Mouse (Mus musculus) hindbrain, embryonic 15.5 days (tissue): ENCODE data around the gene Micu2. TPM values are rescaled to one million over a fixed set of nuclear protein-coding genes. Genes with fewer than 3 reads are reported as not detected.

Experiments
- ATAC-seq: fragments of 200-750 bp; cut with Nextera tagmentation; 2 replicates; pipeline ENCODE4 v1.8.0; 2017; ENCODE audit warnings: low read depth, moderate number of reproducible peaks, moderate TSS enrichment; ENCODE audit not compliant: low FRiP score
- H3K27ac ChIP-seq: fragments of 300-500 bp; sonication (generic); replicated peaks from 2 replicates; pipeline ENCODE4 v1.5.1; 2015; ENCODE audit warnings: mild to moderate bottlenecking, inconsistent platforms
- H3K27me3 ChIP-seq: fragments of 300-500 bp; sonication (generic); 2 replicates; pipeline ENCODE4 v1.6.1; 2015; ENCODE audit warnings: control low read depth, inconsistent platforms
- H3K36me3 ChIP-seq: fragments of 300-500 bp; sonication (generic); 2 replicates; pipeline ENCODE4 v1.6.1; 2015; ENCODE audit warnings: control low read depth, inconsistent platforms
- H3K4me1 ChIP-seq: fragments of 300-500 bp; sonication (generic); replicated peaks from 2 replicates; pipeline ENCODE4 v1.6.1; 2015; ENCODE audit warnings: control low read depth, inconsistent platforms
- H3K4me2 ChIP-seq: fragments of 300-500 bp; sonication (generic); 2 replicates; pipeline ENCODE4 v1.6.1; 2015; ENCODE audit warnings: moderate library complexity, mild to moderate bottlenecking, inconsistent platforms
- H3K4me3 ChIP-seq: fragments of 300-500 bp; sonication (generic); 2 replicates; pipeline ENCODE4 v1.5.1; 2015; ENCODE audit warnings: mild to moderate bottlenecking, inconsistent platforms
- H3K9ac ChIP-seq: fragments of 300-500 bp; sonication (generic); 2 replicates; pipeline ENCODE4 v1.6.1; 2015; ENCODE audit warnings: inconsistent platforms
- H3K9me3 ChIP-seq: fragments of 300-500 bp; sonication (generic); 2 replicates; pipeline ENCODE4 v1.6.1; 2016; ENCODE audit warnings: control low read depth, inconsistent platforms
- WGBS: fragments of 180-500 bp; shearing (Covaris S2); methylation state at CpG from one replicate; pipeline ENCODE4 v1.1.7; 2015; 5-methylcytosine and 5-hydroxymethylcytosine counted together
- polyA plus RNA-seq: library from polyadenylated mRNA; unstranded; fragments of >200 nt; fragmentation: Nextera tagmentation; extraction: Ambion mirVana; gene quantifications from 2 replicates; pipeline ENCODE4 v1.2.1, GENCODE M21; 2015

The Micu2 gene
- polyA plus RNA-seq, 1 experiment from 2014 or later, result 70.5 TPM

DNA sequence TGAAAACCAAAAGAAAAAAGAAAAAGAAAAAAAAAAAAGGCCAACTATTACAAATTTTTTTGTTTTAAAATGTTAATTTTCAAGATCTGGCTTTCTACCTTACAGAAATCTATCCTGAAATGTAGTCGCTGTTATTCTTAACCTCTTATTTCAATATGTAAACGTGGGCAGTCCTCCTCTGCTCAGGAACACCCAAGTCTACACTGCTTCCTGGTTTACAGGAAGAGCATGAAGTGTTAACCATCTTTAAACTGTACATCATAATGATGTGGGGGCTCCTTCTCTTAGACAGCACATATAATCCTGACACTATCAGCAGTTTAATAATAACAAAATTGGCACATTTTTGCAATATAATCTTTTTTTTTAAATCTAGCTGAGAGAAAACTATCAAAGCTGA lies 113.0 kb downstream of the Micu2 start:
- WGBS, result 94% methylated on average over 2 of the region's 2 CpGs
- Histone ChIP-seq H3K9me3 (no peaks in the 10 kb centered on the region), H3K27me3 (no peaks in the 10 kb centered on the region), H3K27ac (no peak overlapping the region), H3K4me3 (no peak overlapping the region), H3K4me2 (no peak overlapping the region), H3K9ac (no peak overlapping the region), H3K36me3 (no peaks in the 10 kb centered on the region), H3K4me1 (peaks cover 38% of the 10 kb centered on the region)
- ATAC-seq, result no peak

DNA sequence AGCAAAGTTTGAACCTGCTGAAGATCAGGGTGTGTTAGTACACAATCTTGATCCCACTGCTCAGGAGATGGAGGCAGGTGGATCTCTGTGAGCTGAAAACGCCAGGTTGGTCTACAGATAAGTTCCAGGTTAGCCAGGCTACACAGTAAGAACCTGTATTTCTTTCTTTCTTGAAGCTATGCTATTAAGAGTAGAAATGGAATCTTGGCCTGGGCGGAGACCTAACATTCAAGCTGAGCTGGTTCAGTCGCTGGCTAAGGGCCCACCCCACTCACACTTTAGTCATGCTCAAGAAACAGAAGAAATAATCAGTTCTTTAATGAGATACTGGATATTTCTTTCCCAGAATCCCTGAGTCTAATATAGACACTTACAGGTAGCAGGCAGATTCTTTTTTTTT lies 115.7 kb downstream of the Micu2 start:
- Histone ChIP-seq H3K4me3 (no peak overlapping the region), H3K27me3 (no peaks in the 10 kb centered on the region), H3K27ac (no peak overlapping the region), H3K9ac (no peak overlapping the region), H3K9me3 (no peaks in the 10 kb centered on the region), H3K36me3 (no peaks in the 10 kb centered on the region), H3K4me2 (no peak overlapping the region), H3K4me1 (peaks cover 31% of the 10 kb centered on the region)
- 89% methylated on average over 3 of the region's 3 CpGs for WGBS
- ATAC-seq, result no peak

DNA sequence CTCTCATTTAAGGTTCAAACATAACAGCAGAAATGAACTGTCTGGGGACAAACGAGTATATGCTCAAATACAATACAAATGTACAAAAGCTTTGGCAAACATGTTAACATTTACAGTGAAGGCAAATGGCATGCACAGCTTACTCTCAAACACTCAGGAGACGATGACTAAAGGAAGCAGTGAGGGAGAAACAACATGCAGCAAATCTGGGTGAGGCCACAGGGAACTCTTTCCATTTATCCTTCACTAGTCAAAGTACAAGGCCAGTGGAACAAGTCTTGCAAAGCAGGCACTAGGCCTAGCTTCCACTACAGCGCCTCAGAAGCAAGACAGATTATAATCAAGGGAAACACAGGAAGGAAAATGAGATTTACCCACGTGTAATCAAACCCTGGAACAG lies 116.3 kb downstream of the Micu2 start:
- no peaks in the 10 kb centered on the region for H3K36me3 ChIP-seq
- no peak overlapping the region for H3K4me3 ChIP-seq
- no peaks in the 10 kb centered on the region for H3K9me3 ChIP-seq
- H3K4me2 ChIP-seq, result no peak overlapping the region
- ATAC-seq, result no peak
- WGBS, result 54% methylated on average over 4 of the region's 4 CpGs
- no peak overlapping the region; the same call in 1 of the 2 replicates for H3K27ac ChIP-seq
- H3K27me3 ChIP-seq, result no peaks in the 10 kb centered on the region
- peaks cover 25% of the 10 kb centered on the region for H3K4me1 ChIP-seq
- no peak overlapping the region for H3K9ac ChIP-seq

DNA sequence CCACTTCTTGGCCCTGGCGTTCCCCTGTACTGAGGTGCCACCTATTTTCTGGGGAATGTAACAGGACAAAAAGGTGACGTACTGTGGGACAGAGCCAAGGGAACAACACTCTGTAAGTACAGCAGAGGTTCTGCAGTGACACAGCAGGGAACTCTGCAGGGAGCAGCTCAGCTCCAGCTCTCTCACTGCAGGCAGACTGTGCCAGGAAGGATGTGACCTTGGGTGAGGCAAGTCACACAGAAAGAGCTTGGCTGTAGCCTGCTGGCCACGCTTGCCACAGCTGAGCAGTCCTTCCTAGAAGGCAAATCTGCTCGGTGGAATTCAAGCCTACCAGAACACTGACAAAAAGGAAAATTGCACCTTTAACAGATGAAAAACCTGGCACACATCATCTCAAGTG lies 117.3 kb downstream of the Micu2 start:
- H3K36me3 ChIP-seq, result no peaks in the 10 kb centered on the region
- no peak overlapping the region for H3K4me3 ChIP-seq
- peak; percentile 49; the same call in 1 of the 2 replicates for ATAC-seq
- no peak overlapping the region for H3K27ac ChIP-seq
- no peak overlapping the region for H3K4me2 ChIP-seq
- no peaks in the 10 kb centered on the region for H3K9me3 ChIP-seq
- WGBS, result 39% methylated on average over 4 of the region's 4 CpGs
- H3K9ac ChIP-seq, result no peak overlapping the region
- H3K4me1 ChIP-seq, result peaks cover 15% of the 10 kb centered on the region
- H3K27me3 ChIP-seq, result no peaks in the 10 kb centered on the region

DNA sequence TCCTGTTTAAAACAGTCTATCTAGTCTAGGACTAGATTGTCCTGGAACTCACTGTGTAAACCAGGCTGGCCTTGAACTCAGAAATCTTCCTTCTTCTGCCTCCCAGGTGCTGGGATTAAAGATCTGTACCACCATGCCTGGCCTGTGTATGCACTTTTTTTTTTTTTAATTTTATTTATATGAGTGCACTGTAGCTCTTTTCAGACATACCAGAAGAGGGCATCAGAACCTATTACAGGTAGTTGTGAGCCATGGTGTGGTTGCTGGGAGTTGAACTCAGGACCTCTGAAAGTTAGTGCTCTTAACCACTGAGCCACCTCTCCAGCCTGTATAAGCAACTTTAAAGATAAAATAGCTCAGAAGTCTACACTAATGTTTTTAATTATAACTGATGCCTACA lies 118.0 kb downstream of the Micu2 start:
- H3K4me1 ChIP-seq, result peaks cover 15% of the 10 kb centered on the region
- no peaks in the 10 kb centered on the region for H3K36me3 ChIP-seq
- ATAC-seq, result no peak
- no peak overlapping the region for H3K4me2 ChIP-seq
- no peak overlapping the region for H3K4me3 ChIP-seq
- no peaks in the 10 kb centered on the region for H3K9me3 ChIP-seq
- H3K9ac ChIP-seq, result no peak overlapping the region
- no peak overlapping the region for H3K27ac ChIP-seq
- H3K27me3 ChIP-seq, result no peaks in the 10 kb centered on the region

DNA sequence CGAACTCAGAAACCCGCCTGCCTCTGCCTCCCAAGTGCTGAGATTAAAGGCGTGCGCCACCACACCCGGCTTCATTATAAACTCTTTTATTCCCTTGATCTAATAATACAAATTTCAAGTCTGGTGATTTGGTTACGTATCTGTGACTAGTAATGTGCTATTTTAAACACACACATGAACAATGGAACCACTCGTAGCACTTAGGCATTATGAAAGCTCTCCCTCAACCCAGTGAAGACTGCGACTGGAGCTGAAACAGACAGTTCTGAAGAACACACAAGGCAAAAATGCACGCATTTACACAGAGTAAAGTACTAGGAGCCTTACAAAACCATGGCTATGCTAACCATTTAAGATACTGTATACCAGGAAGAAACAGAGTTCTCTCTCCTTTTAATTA lies 121.1 kb downstream of the Micu2 start:
- no peak overlapping the region for H3K27ac ChIP-seq
- peaks cover 15% of the 10 kb centered on the region for H3K36me3 ChIP-seq
- no peaks in the 10 kb centered on the region for H3K27me3 ChIP-seq
- no peak overlapping the region for H3K9ac ChIP-seq
- ATAC-seq, result no peak
- WGBS, result 95% methylated on average over 9 of the region's 9 CpGs
- no peak overlapping the region for H3K4me3 ChIP-seq
- H3K9me3 ChIP-seq, result no peaks in the 10 kb centered on the region
- H3K4me2 ChIP-seq, result no peak overlapping the region
- H3K4me1 ChIP-seq, result peaks cover 14% of the 10 kb centered on the region

DNA sequence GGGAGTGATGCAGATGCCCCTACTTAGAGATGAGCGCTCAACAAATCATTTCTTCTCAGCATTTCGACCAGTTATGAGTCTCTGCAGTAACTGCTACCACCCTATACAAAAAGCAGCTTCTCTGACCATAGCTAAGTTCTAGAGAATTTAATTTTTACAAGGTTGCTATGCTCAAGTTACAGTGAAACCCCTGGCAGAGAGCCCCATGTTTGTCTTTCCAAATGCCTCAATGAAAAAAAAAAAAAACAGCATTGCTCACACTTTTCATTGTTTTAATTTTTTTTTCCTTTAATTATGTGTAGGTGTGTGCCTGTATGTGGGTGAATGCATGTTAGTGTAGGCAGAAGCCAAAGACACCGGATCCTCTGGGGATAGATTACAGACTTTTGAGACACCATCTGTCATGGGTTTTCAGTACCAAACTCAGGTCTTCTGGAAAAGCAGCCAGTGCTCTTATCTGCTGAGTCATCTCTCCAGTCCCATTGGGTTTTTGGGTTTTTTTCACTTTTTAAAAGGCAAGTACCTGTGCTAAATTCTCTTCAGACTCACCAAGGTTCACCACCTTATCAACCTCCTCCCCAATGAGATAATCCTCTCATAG lies 132.3 kb downstream of the Micu2 start:
- ATAC-seq, result no peak
- Histone ChIP-seq H3K4me1 (no peaks in the 10 kb centered on the region), H3K9ac (no peak overlapping the region), H3K4me3 (no peak overlapping the region), H3K27ac (no peak overlapping the region), H3K4me2 (no peak overlapping the region), H3K27me3 (no peaks in the 10 kb centered on the region), H3K9me3 (no peaks in the 10 kb centered on the region), H3K36me3 (peaks cover 30% of the 10 kb centered on the region)
- WGBS, result 96% methylated on average over 3 of the region's 3 CpGs

Other genes with a start within 250 kb of the Micu2 start
- 8.1 and 8.2 TPM in 2 replicates for gene Lats2, start 240.9 kb downstream of the Micu2 start, polyA plus RNA-seq
- gene Sap18, start 201.1 kb downstream of the Micu2 start, polyA plus RNA-seq, result 23.6 and 29.2 TPM in 2 replicates
- gene Ska3, start 173.1 kb downstream of the Micu2 start, polyA plus RNA-seq, result 8.4 and 10.6 TPM in 2 replicates
- 144 and 153 TPM in 2 replicates for gene Mrpl57, start 173.0 kb downstream of the Micu2 start, polyA plus RNA-seq
- gene Zdhhc20, start 109.0 kb downstream of the Micu2 start, polyA plus RNA-seq, result 35.3 and 37.1 TPM in 2 replicates
- gene Fgf9, start 71.3 kb upstream of the Micu2 start, polyA plus RNA-seq, result 22.1 and 22.7 TPM in 2 replicates